Mouse (Mus musculus): Measurements from ENCODE around the gene Col17a1.

The Col17a1 gene

DNA sequence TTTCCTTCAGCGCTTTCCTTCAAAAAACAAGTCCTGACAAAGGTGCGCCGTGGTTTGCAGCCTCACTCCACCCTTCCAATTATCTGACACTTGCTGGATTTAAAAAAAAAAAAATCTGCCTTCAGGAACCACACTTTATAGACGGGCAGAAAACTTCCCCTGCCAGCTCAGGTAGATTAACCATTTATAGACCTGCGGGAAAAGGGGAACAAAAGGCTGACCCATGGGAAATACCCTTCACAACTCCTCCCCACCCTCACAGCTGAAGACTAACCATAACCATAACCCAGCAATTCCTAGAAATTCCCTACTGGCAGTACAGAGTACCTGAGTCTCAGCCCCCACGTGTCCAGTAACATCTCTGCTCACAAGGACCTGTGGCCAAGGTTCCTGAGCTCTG is at the start of gene Col17a1:
TSS of gene Col17a1 (minus strand) at position 101 of the 400 bp plus-strand sequence.
- no peak for DNase-seq (ENCODE audit: low spot score)

DNA sequence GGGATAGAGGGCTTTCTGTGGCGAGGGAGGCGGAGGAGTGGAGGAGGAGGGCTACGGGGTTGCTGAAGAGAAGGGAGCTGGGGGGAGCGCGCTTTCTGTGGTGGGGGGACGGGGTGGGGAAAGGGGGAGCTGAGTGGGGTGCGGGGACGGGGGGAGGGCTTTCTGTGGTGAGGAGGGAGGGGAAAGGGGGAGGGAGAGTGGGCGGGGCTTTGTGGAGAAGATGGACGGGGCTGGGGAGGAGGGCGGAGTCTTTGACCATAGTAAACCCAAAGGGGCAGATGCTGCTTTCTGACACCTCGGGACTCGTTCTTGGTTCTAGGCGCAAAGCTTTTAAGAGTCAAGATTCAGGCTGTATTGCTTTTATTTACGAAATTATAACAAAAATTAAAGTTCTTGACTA is 40.0 kb upstream of the Col17a1 start:
- DNase-seq (ENCODE audit: low spot score) = peak; percentile 85

DNA sequence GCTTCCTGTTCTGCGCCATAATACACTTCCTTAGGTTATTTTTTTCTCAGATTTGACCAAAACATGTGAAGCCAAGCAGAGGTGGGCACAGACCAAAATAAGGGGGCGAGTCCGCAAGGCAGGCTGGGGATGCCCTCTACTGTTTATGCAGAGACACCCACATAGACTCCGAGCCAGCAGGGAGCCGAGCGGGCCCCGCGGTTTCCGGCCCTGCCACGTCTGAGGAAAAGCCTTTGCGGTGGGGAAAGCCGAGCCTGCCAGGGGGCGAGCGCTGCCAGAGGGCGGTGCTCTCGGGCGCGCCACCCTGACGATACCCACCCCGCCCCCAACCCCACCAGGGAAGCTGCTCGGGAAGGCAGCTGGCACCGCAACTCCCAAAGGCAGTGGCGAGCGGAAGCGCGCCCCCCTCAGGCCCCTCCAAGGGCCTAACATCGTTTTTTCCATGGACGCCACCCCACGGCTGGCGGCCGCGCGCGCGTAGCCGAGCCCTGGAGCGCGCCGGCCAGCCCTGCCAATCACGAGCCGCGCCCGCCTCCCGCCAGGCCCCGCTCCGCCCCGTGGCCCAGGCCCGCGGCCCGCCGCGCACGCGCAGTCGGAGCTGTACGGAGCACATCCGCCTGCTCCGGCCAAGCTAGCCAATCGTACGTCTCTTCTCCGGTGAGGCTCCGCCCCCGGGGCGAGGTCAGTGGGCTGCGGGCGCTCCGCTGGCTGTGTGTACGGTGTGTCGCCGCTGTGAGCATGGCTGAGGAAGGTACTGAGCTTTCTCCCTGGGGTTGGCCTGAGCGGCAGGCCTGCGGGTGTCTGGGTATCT is 39.4 kb upstream of the Col17a1 start, which contains the start of gene Sfr1:
TSS of gene Sfr1 (plus strand) at position 612 of the 811 bp plus-strand sequence.
- peak; percentile 97 for DNase-seq (ENCODE audit: low spot score)

DNA sequence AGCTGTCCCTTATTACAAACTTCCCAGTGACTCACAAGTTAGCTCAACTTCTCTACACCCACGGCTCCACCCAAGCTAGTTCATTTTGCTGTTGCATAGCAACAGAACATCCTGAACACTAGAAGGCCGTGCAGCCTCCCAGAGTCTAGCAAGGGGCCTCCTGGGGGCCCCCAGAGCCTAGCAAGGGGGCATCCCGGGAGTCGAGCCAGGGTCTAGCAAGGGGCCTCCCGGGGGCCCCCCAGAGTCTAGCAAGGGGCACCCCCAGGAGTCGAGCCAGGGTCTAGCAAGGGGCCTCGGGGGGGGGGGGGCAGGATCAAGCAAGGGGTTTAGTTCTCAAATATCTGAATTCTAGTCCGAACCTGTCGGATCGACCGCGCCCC is 38.8 kb upstream of the Col17a1 start:
- DNase-seq (ENCODE audit: low spot score) = peak; percentile 89

DNA sequence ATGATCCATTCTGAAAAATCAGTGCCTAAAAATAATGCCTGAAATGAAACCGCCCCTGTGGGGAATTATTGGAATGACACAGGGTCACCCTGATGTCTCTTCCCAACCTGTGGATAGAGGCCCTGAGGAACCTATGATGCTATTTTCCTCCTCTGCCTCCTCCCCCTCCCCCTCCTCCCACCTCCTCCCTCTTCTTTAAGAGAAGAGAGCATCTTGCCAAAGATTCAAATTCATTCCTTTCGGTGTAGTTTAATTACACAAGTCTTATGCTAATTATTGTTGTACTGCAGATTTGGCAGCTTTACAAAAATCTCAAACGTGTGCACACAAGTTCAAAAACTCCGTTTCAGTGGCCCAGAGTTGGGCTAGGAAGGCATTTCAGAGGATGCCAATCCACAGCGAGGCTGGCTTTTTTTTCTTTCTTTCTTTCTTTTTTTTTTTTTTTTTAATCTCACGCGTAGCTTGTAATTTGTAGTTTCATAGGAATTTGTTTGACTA is 33.8 kb upstream of the Col17a1 start:
- no peak for DNase-seq (ENCODE audit: low spot score)

DNA sequence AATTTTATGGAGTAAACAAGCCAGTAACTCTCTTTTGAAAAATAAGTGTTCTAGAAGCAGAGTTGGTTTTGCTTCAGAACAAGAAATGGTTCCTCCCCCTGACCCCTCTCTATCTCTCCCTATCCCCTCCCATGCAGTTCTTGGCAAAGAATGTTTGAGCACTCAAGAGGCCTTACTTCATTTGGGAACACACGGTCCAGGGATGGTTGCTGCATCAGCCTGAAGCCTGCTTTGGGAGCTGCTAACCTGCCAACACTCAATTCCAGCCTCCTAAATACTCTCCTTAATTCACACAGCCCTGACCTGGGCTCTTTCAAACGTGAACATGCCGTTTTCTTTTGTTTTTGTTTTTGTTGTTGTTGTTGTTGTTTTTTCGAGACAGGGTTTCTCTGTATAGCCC is 33.0 kb upstream of the Col17a1 start:
- DNase-seq (ENCODE audit: low spot score) = no peak

DNA sequence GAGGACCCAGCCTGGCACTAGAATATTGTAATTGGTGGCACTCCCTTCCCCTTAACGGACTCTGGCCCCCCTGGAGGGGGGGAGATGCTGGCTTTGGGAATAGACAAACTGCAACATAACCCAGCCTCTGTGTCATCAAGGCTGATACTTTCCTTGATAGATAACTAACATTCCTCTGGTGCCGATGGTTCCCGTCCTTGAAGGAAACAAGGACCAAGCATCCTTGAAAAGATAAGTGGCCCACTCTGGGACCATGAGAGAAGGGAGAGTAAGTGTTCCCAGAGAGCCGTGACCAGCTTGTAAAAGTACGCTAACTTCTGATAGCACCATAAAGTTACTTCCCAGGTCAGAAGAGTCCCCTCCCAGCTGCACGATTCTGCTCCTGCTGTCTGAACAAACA is 30.6 kb upstream of the Col17a1 start:
- no peak for DNase-seq (ENCODE audit: low spot score)

DNA sequence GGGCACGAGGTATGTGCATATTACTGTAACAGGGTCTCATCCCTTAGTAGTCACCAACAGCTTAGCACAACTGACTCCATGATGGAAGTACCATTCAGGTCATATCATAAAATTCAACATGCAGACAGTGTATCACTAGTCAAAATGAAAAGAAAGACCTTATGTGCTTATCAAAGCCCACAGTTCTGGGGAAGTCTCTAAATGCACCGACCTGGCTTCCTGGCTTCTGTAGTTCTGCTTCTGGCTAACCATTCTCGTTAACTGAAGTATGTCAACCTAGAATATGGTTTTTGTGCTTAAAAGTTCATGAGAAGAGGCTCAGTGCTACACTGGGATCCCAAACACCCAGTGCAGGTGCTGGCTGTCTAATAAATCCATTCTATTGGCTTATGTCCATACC is 27.3 kb upstream of the Col17a1 start:
- no peak for DNase-seq (ENCODE audit: low spot score)

DNA sequence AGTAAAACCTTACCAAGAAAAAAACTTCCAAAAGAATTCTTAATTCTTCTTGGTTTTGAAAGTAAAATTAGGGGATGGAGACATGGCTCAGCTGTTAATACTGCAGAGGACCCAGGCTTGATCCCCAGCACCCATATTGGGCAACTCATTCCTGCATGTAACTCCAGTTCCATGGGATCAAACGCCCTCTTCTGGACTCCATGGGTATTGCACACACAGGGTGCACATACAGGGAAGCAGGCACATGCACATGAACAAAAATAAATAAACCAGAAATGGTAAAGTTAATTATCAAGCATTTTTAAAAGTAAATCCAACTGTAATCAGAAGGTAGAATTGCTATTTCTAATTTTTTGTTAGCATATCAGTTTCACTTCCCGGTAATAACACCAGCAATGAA is 24.2 kb upstream of the Col17a1 start:
- DNase-seq (ENCODE audit: low spot score) = no peak

DNA sequence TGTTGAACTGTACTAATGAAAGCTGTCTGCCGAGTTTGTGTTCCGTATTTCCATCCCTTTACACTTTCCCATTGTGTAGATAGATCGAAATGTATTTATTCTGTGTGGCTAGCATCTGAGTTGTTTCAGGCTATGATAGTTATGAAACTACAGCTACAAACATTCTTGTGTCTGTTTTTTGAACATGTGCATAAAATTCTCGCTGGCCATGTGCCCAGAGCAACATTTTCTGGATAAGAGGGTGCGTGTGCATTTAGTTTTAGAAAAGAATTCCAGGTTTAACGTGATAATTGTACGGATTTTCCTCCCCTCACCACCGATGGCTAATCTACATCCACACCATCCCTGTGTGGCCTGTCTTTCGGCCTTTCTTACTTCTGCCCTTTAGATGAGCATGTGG is 21.6 kb upstream of the Col17a1 start:
- no peak for DNase-seq (ENCODE audit: low spot score)

DNA sequence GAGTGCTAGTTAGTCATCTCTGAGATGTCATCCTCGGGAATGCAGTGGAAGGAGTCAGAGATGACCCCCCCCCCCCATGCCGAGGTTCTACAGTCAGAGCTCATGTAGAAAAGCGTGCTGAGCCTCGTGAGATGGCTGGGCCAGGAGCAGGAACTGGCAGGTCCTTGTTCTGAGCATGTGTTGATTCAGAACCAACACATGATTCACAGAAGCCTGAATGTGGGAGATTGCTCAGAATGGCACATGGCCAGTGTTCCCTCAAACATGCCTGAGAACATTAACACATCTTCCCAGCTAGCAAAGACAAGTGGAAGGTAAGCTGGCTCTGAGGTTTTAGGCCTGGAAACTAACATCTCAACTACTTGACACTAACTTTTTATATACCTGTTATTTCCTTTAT is 18.5 kb upstream of the Col17a1 start:
- DNase-seq (ENCODE audit: low spot score) = no peak

DNA sequence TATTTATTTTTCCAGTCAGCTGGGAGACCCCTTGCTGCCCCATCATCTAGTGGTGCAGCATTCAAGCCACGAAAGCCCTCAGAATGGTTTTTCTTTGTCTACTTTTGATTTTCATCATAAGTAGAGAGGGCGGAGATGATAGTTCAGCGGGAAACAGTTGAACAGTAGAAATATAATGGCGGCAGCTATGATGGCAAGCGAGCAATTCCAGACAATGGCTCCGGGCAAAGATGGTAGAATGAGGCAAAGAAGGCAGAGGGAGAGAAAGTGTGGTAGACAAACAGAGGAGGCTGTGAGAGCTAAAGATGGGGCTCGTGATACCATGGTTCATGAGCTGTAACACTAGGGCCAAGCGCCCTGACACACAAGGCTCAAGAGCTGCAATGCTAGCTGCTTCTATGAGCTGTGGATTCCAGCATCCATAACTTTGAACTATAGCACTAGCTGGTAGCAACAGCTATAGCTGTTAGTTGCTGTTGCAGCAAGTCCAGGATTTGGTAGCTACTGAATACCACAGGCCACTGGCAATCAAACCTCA is 13.9 kb upstream of the Col17a1 start:
- no peak for DNase-seq (ENCODE audit: low spot score)

DNA sequence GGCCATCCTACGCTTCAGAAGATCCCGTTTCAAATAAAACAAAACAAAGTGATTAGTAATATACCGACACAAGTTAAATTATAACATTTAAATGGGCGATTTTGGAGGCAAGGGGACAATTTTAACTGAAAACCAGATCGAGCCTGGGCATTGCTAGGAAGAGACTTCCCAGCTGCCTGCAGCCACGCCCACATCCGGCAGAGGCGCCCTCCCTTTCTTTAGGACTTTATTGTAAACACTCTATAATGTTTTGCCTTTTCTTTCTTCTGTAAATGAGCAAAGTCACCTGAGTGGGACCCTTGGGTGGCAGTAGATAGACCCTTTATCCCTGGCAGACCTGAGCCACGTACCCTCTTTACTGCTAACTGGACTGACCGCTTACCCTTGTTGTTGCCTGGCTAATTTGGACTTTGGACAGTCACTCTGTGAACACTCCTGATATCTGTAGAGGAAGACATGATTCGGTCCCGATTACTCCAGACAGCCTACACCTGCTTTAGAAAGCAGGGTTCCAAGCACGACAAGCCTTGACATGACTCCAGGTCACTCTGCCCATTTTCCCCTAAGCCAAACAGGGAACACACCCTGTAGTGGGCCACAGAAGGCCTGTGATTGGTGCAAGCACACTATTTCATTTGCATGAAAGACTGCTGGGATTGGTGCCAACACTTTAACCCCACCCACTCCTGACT is 13.3 kb upstream of the Col17a1 start:
- DNase-seq (ENCODE audit: low spot score) = no peak

DNA sequence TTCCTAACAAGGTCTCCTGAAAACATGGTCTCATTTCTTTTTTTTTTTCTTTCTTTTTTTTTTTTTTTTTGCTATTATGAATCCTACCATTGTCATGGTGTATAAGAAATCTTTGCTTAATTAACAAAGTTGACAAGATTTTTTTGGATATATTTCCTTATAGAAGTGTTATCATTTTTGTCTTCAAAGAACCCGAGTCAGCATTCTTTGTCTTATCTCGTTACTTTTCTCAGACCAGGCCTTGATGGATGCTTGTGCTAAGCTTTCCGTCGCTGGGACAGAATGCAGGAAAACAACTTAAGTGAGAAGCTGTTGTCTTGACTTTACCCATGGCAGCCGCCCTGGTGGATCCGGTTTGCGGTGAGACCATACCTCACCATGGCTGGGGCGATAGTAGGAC is 8.6 kb upstream of the Col17a1 start:
- no peak for DNase-seq (ENCODE audit: low spot score)

DNA sequence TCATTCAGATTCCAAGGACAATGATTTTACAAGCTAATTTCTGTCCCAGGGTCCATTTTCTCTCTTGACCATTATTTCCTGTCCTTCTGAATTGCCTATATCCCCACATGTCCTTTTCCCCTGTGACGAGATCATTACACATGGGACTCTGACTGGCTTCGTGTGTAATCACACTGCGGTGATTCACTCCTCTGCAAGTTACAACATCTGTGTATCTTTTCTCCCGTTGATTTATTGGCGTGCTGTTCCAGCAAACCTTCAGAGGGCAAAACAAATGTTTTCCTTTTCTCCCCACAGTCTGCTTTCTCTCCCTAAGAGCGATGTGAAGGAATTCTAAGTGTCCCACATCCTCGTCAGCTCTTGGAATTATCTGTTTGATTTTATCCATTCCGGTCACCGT is 7.8 kb upstream of the Col17a1 start:
- DNase-seq (ENCODE audit: low spot score) = no peak

DNA sequence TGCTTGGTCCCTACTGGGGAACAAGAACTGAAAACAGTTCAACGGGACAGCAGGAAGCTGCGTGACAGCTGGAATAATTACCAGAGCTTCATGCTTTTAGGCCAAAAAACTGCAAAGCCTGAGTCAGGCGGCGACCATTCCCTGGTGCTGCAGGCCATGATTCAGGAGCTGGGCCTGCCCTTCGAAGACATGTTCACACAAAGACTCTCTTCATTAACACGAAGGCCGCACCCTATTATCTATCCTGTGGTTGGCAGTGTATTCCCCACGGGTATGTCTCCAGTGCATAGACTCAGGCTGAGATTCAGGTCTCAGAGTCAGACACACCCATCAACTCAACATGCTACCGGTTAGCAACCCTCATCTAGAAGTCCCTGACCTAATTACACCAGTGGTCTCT is 6.4 kb upstream of the Col17a1 start:
- DNase-seq (ENCODE audit: low spot score) = no peak

DNA sequence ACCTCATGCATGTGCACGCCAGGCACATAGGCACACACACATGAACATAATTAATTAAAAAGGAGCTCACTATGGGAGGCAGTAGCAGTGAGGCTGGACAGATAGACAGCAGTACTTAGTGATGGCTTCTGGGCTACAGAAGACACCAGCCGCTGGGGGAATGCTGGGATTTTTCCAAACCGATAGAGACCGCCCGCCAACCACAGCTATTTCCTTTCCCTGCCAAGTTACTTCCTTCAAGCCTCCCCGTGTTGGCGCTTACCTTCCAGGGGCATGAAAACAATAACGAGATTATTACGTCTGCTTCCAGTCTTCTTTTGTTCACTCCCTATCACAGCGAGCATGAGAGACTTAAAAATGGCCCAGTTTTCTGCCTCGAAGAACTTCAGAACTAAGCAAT is 5.2 kb upstream of the Col17a1 start:
- no peak for DNase-seq (ENCODE audit: low spot score)

DNA sequence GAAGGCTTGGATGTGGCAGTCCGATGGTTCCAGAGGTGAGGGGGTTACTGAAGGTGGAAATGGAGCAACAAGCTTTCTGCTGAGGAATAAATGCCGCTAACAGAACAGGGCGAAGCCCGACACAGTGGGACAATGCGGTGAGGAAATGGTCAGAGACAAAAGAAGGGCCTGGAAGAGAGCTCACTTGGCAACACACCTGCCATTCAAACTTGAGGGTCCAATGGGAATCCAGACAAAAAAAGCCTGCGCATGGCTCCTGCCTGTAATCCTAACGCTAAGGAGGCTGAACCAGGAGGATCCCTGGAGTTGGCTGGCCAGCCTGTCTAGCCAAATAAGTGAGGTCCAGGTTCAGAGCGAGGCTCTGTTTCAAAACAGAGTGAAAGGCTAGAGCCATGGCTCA is 4.5 kb upstream of the Col17a1 start:
- no peak for DNase-seq (ENCODE audit: low spot score)

DNA sequence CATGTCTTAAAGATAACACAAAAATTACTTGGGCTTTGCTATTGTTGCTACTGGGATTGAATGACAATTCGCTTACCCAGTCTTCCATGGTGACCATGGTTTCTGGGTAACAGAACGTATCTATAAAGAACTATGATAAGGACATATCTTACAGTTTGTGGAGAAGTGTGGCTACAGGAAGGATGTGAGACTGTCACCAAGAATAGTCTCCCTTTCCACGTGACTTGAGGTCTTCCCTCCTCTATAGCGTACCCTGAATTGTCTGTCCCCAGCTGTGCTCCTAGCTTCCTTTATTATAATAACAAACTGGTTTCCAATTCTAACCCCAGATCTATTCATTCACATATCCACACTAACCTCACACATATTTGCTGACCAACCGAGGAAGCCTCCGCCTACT is 3.8 kb upstream of the Col17a1 start:
- no peak for DNase-seq (ENCODE audit: low spot score)

DNA sequence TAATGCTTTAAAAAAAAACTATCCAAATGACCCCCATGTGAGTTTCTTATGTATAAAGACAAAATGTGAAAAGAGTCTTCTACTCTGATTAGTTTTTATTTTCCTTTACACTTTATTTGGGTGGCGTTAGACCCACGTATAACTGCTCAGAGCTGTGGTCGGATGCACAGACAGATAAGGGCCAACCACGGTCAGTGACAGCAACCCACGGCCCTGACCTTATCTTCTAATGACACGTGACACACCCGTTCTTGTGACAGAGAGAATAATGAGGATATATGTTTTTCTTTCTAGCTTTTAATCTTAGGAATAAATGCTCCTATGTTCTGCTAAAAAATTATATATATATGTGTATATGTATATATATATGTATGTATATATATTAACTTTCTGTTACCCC is 2.3 kb downstream of the Col17a1 start:
- DNase-seq (ENCODE audit: low spot score) = no peak

DNA sequence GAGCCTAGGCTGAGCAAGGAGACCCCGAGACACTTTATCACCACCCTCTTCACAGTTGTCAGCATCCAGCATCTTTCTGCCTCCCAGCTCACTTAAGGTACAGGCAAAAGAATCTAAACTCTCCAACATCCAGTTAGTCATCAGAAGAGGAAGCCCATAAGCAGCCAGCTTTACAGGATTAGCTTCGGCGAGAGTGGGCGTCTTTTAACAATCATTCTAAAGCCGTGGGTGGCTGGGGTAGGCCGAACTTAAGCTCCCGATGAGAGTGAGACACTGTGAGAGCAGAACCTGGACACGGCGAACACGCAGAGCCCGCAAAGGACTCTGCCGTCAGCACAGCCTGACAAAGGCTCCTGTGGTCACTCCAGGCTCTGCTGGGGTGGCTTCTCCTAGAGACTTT is 13.2 kb downstream of the Col17a1 start:
- DNase-seq (ENCODE audit: low spot score) = no peak

DNA sequence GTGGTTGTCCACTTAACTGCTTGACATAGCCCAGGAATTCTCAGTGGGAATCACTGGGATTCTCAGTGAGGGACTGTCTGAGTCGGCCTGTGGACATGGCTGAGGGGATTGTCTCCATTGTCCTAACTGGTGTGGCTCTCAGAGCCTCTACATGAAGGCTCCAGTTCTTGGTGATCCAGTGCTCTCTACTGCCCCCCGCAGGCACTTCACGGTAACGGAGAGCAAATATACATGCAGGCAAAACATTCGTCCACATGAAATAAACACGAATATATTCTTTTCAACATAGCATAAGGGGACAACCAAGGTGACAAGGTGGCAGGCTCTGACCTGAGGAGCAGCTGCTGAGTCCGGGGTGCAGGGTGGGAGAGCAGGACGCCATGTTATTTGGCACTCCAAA is 17.5 kb downstream of the Col17a1 start:
- DNase-seq (ENCODE audit: low spot score) = peak; percentile 67

DNA sequence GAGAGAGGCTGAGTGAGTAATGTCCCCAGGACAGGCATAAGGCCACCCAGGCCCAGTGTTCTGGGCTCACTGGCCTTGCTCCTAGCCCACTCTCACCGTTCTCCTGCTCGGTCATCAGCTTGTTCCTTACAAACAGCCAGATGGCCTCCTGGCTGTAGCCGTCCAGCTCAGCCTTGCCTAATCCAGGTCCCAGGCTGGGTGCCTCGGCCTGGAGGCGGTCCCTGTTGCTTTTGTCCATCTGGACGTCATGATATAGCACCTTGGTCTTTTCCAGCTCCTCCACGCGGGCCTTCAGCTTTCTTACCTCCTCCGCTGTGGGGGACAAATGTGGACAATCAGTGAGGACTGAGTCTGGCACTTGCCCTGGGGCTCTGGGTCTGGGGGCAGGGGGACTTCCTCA is 23.5 kb downstream of the Col17a1 start:
- no peak for DNase-seq (ENCODE audit: low spot score)
